Mouse (Mus musculus) CH12.LX (cell line): ENCODE data around the gene Msi1.

Experiments
- CTCF ChIP-seq, 2 experiments: IDR thresholded peaks in 1 of 2; conservative IDR thresholded peaks in 1 of 2; 2 replicates each; pipeline ENCODE4 v1.5.1; 2011 to 2012; ENCODE audit warnings: low read depth in 2 of 2, low read length in 2 of 2, improper control_type of control experiment in 1 of 2, inconsistent platforms in 1 of 2, mild to moderate bottlenecking in 1 of 2, moderate library complexity in 1 of 2
- EP300 ChIP-seq: IDR thresholded peaks from 2 replicates; pipeline ENCODE4 v1.6.1; 2011; ENCODE audit warnings: low read length, improper control_type of control experiment
- MAX ChIP-seq: IDR thresholded peaks from 2 replicates; pipeline ENCODE4 v1.6.1; 2011; ENCODE audit warnings: low read length, improper control_type of control experiment
- MXI1 ChIP-seq: IDR thresholded peaks from 2 replicates; pipeline ENCODE4 v1.6.1; 2011; ENCODE audit warnings: mild to moderate bottlenecking, low read depth, low read length, improper control_type of control experiment
- POLR2A ChIP-seq: IDR thresholded peaks from 2 replicates; pipeline ENCODE4 v1.6.1; 2011; ENCODE audit warnings: low read depth, mild to moderate bottlenecking, improper control_type of control experiment, low read length
- POLR2AphosphoS2 ChIP-seq: IDR thresholded peaks from 2 replicates; pipeline ENCODE4 v1.6.1; 2011; ENCODE audit warnings: low read depth, low read length, improper control_type of control experiment
- RAD21 ChIP-seq: IDR thresholded peaks from 2 replicates; pipeline ENCODE4 v1.6.1; 2011; ENCODE audit warnings: low read depth, mild to moderate bottlenecking, low read length, improper control_type of control experiment, moderate library complexity

DNA sequence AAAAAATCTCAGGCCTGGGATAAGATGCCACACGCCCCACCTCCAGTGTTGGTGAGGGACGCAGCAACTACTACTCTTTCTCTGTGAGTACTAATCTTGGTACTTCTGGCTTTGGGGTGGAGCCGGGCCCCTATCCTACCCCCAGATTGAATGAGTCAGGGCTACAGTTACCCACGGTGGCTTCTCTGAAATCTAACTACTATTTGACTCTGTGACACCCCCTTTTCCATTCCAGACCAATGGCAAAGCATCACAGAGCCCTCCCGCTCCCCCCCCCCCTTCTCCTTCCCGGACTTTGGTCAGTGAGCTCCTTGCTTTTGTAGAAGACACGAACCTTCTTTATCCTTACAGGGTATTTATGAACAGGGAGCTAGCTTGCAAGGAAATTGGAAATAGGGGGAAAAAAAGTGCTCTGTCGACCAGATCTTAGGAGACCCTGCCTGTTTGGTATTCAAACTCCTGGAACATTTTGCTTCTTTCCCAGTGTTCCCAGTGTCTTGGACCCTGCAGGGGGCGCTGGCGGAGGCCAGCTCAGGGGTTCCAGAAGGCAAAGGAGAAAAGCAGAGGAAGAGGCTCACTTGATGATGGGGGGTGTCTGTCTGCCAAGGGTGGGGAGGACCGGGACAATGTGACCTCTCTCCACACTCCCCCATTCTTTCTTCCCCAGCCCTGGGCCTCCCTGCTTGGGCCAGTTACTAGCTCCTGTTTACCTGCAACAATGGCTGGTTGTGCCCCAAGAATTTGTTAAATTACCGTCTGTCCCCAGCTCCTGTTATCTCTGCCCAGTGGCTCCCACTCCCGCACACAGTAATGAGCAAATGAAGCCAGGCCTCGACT is 1.9 kb downstream of the Msi1 start:
- TF ChIP-seq POLR2A (no peak), EP300 (no peak), MXI1 (no peak), CTCF (conservative IDR thresholded peaks at IDR 0.05 in 1 of 2, IDR thresholded peaks at IDR 0.05 in 1 of 2; ENCODE audit: low read depth in 2 of 2, low read length in 2 of 2) (no peak), MAX (no peak), RAD21 (no peak), POLR2AphosphoS2 (no peak)
